Mouse (Mus musculus) forelimb bud, embryonic 11.5 days (tissue): ENCODE data around the gene Sycp3.
"Not testable (repeated sequence)": the region's sequence is repeated elsewhere in the genome, so short reads cannot be mapped to it uniquely, and the experiment has no call there.

Experiments used
- DNase-seq: peaks from one replicate; pipeline ENCODE4 v3.0.0-alpha.2; 2012; ENCODE audit warnings: low read depth, low spot score

The Sycp3 gene

DNA sequence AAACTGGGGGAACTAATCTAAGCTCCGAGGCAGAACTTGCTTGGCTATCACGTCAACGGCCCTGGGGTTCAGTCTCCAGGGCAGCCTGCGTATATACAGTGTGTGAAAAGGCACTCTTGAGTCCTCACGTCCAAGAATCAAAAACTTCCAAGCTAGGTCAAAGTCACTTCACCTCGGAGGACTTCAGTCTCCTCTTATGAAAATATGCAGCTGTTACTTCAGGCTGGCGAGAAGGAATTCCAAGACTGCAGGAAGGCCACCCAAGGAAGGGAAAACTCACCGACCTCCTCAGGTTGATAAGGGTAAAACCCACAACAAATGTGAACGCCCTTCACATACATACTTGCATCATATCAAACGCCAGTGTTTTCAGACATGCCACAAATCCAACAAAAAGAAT is 42.0 kb downstream of the Sycp3 start:
- DNase-seq: no peak

DNA sequence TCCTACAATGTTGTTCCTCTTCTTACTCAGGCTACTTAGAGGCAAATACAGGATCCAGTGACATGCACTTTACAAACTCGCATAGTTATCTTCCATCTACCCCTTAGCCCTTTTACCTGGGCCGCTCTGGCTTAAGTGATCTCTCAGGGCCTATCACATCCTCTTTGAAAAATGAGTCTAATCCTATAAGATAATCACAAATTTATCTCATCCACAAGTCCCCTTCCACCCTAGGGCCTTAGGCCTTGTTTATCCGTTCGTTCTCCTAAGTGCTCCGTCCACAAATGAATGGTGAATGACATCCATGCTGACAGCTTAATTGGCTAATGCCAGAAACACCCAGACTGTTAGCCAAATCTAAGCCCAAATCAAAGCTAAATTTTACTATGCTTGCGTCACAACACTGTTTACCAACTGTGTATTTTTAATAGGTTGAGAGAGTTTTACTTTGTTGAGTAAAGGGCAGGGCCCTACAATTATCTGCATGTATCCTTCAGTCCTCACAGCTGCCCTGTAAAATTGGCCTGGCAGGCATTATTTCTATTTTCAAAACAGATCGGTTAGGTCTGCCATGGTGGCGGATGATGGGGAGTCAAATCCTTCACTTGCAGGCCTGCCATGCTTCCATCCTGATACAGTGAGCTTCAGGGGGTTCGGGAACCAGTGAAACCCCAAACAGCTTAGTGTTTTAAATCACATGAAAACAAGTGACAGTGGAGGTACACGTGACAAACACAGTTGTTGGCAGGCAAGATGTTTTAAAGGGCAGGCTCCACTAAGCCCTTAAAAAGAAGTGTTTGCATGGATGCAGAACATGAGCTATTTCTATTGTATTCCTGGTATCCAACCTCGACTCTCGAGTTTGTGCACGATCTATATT is 42.8 kb downstream of the Sycp3 start:
- DNase-seq: no peak

DNA sequence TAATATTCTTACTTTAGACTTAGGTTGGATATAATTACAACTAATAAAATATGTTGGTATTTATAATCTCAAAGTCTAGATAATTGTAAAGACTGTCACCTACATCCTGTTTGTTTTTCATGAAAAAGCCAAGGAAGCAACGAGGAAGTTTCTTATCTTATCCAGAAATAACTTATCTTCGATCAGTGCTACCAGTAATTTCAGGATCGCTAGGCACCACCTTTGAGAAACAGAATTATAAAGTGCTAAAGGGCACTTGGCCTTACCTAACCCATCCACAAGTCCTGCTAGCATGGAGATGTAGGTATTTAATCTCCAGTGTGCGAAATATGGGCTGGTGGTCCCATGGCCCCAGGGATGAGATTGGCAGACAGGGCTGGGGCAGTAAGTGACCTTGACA is 43.5 kb downstream of the Sycp3 start:
- no peak for DNase-seq

DNA sequence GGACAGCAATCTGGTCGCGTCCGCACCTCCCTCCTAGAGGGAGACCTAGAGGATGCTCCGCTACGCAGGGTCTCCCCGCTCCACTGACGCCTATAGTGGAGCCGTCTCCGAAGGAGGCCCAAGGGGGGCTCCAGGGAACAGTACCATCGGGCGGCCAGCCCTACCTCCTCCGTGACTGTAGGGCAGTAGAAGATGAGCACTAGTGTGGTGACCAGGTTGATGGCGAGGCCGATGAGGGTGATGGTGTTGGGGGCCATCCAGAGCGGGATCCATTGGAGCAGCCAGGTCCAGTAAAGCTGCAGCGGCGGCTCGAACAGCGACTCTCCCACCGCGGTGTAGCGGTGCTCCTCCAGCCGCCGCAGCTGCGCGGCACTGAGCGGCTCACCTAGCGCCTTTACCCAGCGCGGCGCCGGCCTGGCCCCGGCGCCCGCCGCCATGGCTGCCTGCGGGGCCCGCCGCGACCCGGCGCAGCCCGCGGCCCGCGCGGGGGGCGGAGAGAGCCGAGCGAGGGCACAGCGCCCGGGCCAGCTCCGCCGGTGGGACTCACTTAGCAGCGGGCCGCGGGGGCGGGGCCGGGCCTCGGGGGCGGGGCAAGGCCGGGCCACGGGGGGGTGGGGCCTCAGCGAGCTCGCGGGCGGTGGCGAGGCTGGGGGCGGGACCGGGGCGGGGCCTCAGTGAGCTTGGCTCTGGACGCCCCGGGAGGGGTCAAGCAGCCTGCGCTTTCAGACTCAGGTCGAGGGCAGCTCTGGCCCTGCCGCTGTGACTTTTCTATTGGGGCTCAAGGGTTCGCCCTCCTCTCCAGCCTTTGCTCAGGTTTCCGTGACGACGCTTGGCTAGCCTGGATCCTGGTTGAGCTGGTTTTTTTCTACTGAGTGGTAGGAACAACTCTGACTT is 44.3 kb downstream of the Sycp3 start, which contains the start of gene Chpt1:
Gene Chpt1 (minus strand): TSS at position 653 of the 894 bp plus-strand sequence.
- peak; percentile 69 for DNase-seq

DNA sequence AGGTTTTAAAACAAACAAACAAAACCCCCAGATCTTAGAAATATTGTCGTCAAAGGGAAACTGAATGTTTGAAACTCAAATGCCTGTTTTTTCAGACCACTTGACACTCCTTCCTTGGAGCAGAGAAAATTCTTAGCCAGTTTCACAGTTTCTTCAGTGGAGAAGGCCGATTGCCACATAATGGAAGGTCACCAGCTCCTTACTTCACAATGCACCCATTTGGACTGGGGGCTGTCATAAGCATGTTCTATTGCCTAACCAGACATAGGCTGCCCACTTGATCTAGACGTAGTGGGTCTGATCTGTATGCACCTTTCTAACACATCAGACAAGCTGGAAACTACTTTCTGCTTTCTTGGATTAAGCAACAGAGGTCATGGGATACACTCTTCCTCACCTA is 45.1 kb downstream of the Sycp3 start:
- DNase-seq: no peak

DNA sequence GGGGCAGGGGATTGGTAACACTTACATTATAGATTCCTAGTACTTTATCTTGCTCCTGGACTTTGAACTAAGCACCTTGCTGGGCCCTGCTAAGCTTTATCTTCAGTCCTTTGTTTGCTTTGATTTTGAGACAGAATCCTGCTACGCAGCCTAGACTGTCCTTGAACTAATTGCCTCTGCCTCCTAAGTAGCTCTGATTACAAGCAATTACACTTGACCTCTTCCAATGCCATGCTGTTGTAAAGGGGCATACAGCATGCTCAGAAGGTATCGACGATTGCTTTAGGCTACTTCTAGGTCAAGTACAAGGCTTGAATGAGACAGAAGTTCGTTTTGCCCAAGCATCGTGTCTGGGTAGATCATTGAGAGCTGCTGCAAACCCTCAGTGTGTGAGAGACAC is 45.9 kb downstream of the Sycp3 start:
- DNase-seq: no peak

DNA sequence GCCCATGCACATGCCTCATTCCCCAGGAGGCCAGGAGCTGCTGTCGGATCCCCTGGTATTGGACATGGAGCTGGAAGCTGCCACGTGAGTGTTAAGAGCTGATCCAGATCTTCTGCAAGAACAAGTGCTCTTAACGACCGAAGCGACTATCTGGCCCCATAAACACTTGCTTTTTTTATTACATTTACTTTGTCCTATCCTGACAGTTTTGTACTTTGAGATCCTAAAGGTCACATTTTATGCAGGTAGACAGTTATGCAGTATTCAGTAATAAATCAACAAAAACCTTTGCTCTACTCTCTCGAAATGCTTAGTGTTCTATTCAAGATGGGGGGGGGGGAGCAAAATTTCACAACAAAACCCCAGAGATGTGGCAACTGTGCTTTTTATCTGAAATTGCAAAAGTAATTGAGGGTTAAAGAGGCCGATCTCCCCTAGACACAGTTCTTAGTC is 48.3 kb downstream of the Sycp3 start:
- DNase-seq: no peak

DNA sequence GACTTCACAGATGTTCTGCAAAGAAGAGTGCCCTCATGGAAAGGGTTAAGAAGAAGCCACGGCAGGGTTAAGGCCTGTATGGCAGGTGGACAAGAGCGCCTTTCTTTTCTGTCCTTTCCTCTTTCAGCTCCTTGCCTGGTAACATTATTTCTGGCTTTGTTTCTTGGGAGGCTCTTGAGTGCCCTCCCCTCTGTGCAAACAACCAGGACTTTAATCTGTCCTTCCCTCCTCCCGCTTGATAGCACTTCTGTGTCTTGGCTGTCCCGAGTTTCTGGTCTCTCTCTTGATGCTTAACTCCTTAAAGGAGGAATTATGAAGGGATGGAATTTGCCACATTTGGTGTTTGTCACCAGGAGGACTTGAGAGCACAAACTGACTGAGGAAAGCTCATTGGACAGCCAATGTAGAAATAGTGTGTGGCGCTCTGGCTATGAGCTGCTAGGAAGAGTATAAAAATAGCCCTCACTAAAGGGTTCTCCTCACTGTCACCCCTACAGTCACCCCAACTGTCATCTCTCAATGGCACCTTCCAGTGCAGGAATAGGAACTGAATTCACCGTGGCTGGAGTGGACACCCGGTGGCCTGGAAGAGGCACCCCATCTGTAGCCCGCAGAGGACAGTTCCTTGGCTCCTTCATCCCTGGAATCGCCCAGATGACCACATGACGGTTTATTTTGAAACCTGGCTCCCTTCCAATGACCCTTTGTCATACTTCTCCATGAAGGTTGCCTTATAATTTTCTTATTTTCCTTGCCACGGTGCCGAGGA is 51.3 kb downstream of the Sycp3 start:
- DNase-seq: no peak

DNA sequence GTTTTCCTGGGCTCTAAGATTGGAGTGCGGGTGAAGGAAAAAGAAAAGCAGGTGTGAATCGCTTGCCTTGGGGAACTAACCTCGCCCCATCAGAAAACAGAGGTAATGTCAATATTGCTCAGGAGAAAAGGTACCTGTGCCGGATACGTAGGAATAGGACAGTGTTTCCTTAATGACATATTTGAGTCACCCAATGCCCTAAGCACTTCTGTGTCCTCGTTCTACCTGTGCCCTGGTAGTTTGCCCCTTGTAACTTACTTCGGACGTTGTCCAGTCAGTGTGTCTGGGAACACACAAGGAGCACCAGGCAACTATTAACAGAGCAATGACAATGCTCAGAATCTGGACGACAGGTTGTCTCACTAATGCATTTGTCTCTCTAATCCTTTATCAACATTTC is 52.0 kb downstream of the Sycp3 start:
- no peak for DNase-seq

DNA sequence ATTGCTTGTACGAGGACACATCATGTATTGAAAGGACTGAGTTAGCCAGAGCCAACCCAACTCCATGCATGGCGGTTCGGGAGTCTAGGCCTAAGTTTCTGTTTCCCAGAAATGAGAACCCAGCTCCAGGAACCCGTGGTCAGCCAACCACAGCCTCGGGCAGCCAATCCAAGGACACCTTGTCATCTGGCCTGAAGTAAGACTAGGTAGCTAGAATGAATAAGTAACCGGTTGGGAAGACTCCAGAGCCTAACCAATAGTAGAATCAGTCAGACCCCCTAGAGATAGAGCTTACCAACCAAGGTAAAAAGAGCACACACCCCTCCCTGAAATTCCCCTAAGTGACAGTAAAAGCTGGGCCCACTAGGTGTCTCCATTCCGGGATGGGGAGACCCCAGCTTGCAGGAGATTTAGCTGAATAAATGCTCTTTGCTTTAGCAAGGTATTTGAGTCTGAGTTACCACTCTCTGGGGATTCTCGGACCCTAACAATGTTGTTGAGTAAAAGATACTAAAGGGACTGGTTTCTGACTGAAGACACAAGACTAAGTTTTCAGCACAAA is 54.3 kb downstream of the Sycp3 start:
- no peak for DNase-seq

DNA sequence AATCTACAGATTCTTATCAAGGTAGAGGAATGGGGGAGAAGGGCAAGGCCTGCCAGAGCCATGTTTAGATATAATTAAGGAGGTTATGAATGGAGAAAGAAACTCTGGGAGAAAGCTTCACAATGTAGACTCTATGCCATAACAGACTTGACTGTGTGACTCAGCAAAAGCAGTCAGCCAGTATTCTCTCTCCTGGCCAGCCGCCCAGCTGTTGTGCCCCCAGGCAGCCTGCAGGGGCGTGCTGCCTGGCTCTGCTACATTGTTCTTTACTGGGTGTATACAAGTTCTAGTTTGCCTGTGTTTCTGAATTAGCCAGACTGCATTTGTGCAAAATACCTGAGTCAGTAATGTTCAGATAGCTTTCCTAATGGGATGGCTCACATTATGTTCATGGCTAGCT is 55.1 kb downstream of the Sycp3 start:
- DNase-seq: no peak

DNA sequence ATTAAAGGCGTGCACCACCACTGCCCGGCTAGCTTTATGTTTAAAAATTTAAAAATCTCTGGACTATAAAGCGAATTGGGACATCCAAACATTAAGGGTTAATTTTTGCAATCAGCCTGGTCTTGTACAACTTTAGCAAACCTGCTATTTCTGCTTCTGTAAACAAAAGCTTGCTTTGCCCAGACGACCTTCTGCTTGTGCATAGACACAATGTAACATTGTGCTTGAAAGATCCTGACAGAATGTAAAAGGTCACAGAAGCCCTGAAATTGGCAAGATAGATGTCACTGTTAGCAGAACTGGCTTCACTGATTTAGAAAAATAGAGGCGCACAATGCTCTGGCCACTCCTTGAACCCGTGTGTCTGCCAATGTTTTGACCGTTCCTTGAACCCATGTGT is 55.7 kb downstream of the Sycp3 start:
- DNase-seq: not testable (repeated sequence)

DNA sequence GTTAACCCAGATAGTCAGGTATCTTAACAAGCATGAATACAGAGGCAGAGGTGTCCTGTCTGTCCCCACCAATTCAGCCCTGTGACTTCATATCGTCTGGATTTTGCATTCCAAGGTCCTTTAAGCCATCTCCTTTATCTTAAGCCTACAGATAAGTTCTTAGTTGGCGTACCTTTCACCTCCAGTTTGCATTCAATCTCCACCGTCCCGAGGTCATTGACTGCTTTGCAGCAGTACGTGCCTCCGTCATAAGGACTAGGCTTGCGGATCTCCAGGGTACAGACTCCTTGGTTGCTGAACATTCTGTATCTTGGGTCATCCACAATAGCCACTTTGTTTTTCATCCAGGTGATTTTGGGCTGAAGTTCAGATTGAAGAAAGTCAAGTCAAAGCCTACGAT is 63.4 kb downstream of the Sycp3 start:
- no peak for DNase-seq
